Mouse (Mus musculus) CH12.LX (cell line): ENCODE measurements around the gene Ttc21b.

Experiments used
- CTCF ChIP-seq, 2 experiments: IDR thresholded peaks in 1 of 2; conservative IDR thresholded peaks in 1 of 2; 2 replicates each; pipeline ENCODE4 v1.5.1; 2011 to 2012; ENCODE audit warnings: low read depth in 2 of 2, low read length in 2 of 2, improper control_type of control experiment in 1 of 2, inconsistent platforms in 1 of 2, mild to moderate bottlenecking in 1 of 2, moderate library complexity in 1 of 2
- MAFK ChIP-seq: IDR thresholded peaks from 2 replicates; pipeline ENCODE4 v1.6.1; 2011; ENCODE audit warnings: low read length, improper control_type of control experiment; ENCODE audit not compliant: insufficient replicate concordance
- POLR2A ChIP-seq: IDR thresholded peaks from 2 replicates; pipeline ENCODE4 v1.6.1; 2011; ENCODE audit warnings: low read depth, mild to moderate bottlenecking, improper control_type of control experiment, low read length
- TBP ChIP-seq: conservative IDR thresholded peaks from 2 replicates; pipeline ENCODE4 v1.6.1; 2011; ENCODE audit warnings: low read depth, low read length, improper control_type of control experiment
- ZNF384 ChIP-seq: IDR thresholded peaks from 2 replicates; pipeline ENCODE4 v1.6.1; 2012; ENCODE audit warnings: low read depth, low read length, improper control_type of control experiment, inconsistent platforms

- TF ChIP-seq MAFK = no peak
- TF ChIP-seq ZNF384 = no peak
- no peak for TF ChIP-seq TBP
- no peak for TF ChIP-seq POLR2A
- no peak for TF ChIP-seq CTCF (conservative IDR thresholded peaks at IDR 0.05 in 1 of 2, IDR thresholded peaks at IDR 0.05 in 1 of 2; ENCODE audit: low read depth in 2 of 2, low read length in 2 of 2)
These were observed 76.1 kb downstream of the Ttc21b start for GRCm38 (mm10) chr2:66180293-66180692.
